Mouse (Mus musculus): Measurements from ENCODE around the gene Cst13. TPM values are rescaled to one million over a fixed set of nuclear protein-coding genes. Genes with fewer than 3 reads are reported as not detected.

Gene Cst13
- not detected in 2 replicates for polyA plus RNA-seq (2012; rRNA removed)

DNA sequence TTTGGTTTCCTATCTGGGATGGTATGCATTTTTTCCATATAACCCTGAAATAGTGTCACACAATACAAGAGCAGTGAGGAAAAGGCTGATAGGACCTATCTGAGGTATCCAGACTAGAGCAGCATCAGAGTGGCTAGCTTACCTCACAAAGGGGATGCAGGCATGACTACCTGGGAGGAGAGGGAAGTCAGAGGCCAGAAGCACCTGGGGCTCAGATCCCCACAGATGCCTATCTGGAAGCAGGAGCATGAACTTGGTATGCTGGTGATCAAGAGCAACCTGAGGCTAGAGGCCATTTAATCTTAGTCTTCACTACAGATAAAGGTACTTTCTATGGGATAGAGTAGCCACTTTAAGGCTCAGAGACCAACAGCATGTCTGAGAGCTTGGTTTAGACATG, at the start of gene Cst13:
Cst13 (plus strand) TSS at position 173 of the 400 bp plus-strand sequence.

DNA sequence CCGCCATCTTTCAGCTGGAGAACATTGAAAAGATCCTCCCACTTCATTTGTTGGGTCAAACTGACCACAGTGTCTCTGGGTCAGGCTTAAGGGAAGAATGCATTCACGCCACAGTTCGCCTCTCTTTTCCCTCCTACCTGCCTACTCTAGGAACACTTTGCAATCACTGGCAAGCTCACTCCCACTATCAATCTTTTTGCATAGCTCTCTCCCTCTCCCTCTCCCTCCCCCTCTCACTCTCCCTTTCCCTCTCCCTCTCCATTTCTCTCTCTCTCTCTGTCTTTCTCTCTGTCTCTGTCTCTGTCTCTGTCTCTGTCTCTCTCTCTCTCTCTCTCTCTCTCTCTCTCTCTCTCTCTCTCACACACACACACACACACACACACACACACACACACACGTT, 48.5 kb upstream of the Cst13 start, which contains the start of gene Cst11:
Cst11 (minus strand) TSS at position 101 of the 400 bp plus-strand sequence.

DNA sequence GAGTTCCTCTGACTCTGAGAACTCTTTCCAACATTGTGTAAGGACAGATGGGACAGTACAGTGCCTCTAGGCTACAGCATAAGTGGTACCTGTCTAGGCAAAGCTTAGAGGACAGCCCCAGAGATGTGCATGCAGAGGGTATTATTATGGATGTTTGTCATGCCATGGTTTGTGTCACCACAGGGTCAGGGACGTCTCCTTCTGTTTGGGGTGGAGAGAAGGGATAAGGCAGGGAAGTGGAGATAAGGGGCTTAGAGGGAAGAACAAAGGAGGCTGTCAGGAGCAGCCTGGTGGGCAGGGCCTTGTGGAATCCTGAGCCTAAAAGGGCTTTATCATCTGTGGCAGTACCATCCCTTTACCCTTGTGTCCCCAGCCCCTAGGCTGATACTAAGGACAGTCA, 38.2 kb upstream of the Cst13 start, which contains the start of gene 8030411F24Rik:
8030411F24Rik (plus strand) TSS at position 301 of the 400 bp plus-strand sequence.

DNA sequence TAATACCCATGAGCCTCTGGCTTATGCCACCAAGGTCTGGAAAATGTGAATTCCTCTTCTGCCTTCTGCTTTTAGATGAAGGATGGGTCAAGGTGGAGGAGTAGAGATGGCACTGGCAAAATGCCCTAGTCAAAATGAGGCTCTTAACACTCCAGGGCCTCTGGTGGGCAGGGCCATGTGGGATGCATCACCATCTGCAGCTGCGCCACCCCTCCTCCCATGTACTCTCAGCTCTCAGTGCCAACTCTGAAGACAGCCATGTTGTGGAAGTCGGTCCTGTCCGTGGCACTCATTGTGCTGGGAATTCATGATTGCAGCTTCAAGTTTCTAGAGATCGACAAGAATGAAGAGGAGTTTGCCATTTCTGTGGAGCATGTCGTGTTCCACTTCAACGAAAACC, 30.7 kb upstream of the Cst13 start, which contains the start of gene Cst12:
Cst12 (plus strand) TSS at position 220 of the 400 bp plus-strand sequence.

DNA sequence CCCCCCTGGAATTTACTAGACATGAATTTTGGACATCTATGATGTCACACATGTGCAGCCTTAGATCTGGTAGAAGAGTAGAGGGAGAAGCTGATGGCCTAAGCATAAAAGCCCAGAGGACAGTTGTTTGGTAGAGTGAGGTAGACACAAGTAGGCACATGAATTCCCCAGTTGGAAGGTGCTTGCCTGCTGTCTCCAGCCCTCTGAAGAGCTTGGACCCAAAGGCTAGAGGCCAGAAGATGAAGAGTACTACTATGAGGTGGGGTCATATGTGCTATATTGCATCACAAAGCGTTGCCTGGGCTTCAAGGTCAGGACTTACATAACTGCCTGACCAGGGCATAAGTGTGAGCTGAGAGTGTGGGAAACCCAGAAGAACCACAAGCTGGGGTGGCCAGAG, 21.4 kb upstream of the Cst13 start, which contains the start of gene Cst8:
Cst8 (plus strand) TSS at position 301 of the 400 bp plus-strand sequence.

DNA sequence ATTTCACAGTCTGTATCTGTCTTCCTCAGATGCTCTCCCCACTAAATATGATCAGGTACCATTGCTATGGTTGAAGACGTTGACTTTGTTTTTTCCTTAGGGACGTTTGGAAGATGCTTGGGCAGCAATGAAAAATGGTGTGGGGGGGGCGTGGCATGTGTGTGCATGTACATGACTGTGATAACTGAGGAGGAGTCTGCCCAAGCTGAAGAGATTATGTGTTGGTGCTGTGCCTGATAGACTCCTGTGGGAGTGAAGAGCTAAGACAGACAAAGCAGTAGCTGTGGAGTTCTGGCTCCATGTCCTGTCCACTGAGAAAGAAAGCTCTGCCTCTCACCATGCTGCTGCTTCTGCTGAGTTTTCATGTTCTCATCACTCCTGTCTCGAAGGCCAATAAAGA, 15.0 kb downstream of the Cst13 start, which contains the start of gene Cst9:
Cst9 (plus strand) TSS at position 236 of the 400 bp plus-strand sequence.

DNA sequence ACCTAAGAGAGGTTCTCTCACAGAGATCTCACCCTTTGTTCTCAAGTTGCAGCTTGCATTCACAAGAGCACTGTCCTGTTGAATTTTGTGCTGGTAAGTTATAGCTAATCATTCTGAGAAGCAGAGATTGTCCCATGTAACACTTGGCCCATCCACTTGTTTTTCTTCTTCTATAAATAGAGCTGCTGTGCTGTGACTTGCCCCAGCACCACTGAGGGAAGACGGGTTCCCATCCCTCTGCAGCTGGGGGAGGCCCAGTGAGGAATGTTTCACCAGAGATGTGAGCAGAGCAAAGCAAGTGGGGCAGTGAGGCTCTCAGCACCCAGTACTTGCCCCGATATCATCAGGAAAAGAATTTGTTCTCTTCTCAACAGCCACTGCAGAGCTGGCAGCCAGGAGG, 45.1 kb downstream of the Cst13 start, which contains the start of gene 9230104L09Rik:
9230104L09Rik (minus strand) TSS at position 73 of the 400 bp plus-strand sequence.

DNA sequence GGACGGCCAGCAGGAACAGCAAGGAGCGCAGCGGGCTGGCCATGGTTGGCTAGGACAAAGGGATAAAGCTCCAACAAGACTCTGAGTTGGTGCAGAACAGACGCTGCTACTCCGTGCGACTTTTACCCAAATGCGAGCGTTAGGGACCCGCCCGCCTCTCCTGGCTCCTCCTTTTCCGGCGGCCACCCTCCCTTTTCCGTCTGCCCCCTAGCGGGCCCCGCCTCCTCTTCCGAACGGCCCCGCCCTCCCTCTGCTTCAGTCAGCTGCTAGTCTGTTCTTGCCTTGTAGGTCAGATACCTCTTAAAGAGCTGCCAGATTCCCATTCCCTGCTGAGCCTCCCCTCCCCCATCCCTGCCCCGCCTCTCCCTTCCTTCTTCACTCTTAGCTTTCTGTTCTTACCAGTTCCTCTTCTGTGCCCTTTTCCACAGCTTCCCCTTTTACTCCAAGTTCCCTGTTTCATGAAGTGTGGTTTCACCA, 55.5 kb downstream of the Cst13 start, which contains the start of gene Cst3:
Cst3 (minus strand) TSS at position 358 of the 477 bp plus-strand sequence.

Other genes starting within 250 kb of the Cst13 start
- 13.7 and 18.7 TPM in 2 replicates for gene Nxt1, start 147.5 kb upstream of the Cst13 start, polyA plus RNA-seq (2012; rRNA removed)
- gene Gzf1, start 139.1 kb upstream of the Cst13 start, polyA plus RNA-seq (2012; rRNA removed), result 7.1 and 9.3 TPM in 2 replicates
- 0.52 and 0.54 TPM in 2 replicates for gene Napb, start 87.6 kb upstream of the Cst13 start, polyA plus RNA-seq (2012; rRNA removed)
- gene Cstl1, start 69.7 kb upstream of the Cst13 start, polyA plus RNA-seq (2012; rRNA removed), result not detected in 2 replicates
- gene Cst11, start 48.6 kb upstream of the Cst13 start, polyA plus RNA-seq (2012; rRNA removed), result not detected in 2 replicates
- not detected in 2 replicates for gene 8030411F24Rik, start 38.1 kb upstream of the Cst13 start, polyA plus RNA-seq (2012; rRNA removed)
- gene Cst12, start 30.7 kb upstream of the Cst13 start, polyA plus RNA-seq (2012; rRNA removed), result not detected in 2 replicates
- gene Cst8, start 21.3 kb upstream of the Cst13 start, polyA plus RNA-seq (2012; rRNA removed), result not detected in 2 replicates
- not detected in 2 replicates for gene Cst9, start 15.1 kb downstream of the Cst13 start, polyA plus RNA-seq (2012; rRNA removed)
- not detected in 2 replicates for gene 9230104L09Rik, start 45.0 kb downstream of the Cst13 start, polyA plus RNA-seq (2012; rRNA removed)
- gene Cst3, start 55.6 kb downstream of the Cst13 start, polyA plus RNA-seq (2012; rRNA removed), result 633 and 659 TPM in 2 replicates
- gene Gm1330, start 183.2 kb downstream of the Cst13 start, polyA plus RNA-seq (2012; rRNA removed), result not detected in 2 replicates
- gene Gm10750, start 197.2 kb downstream of the Cst13 start, polyA plus RNA-seq (2012; rRNA removed), result not detected in 2 replicates